Mouse (Mus musculus): ENCODE results near the gene Cdh15. TPM values are rescaled to one million over a fixed set of nuclear protein-coding genes. Genes with fewer than 3 reads are reported as not detected.

The Cdh15 gene
- polyA plus RNA-seq (2012; rRNA removed; ENCODE audit: low replicate concordance) = 2.4 TPM in 1 of 2 replicates, not detected in the other

DNA sequence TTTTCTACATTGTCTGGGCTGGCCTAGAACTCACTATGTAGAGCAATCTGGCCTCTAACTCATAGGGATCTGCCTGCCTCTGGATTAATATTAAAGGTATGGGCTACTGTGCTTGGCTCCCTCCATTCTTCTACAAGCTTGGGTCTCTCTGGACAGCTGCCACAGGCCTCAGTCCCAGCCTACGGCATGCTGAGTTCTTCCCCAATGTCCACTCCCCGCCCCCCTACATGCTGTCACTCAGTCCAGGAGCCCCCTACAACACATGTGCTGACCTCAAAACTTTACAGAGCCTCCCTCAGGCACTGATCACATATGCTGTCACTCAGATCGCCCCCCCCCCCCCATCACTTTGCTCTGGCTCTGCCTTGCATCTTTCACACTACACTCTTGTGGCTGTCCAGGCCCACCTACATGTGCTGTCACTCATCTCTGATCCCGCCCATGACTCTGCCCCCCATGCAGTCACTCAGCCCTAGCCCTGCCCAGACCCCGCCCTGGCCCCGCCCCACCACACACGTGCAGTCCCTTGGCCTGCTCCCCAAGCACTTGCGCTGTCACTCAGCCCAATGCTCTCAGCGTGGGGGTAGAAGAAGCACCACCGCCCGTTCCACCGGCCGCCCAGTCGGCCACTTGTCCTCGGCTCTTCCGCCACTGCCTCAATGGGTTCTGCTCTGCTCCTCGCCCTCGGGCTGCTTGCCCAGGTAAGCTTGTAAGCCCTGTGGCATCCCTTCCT is at the start of gene Cdh15:
Gene Cdh15 (plus strand): TSS at position 138 of the 733 bp plus-strand sequence.

Other genes starting within 250 kb of the Cdh15 start
- gene Galns, start 236.5 kb upstream of the Cdh15 start, polyA plus RNA-seq (2012; rRNA removed; ENCODE audit: low replicate concordance) = 14.4 and 14.9 TPM in 2 replicates
- gene Trappc2l, start 236.3 kb upstream of the Cdh15 start, polyA plus RNA-seq (2012; rRNA removed; ENCODE audit: low replicate concordance) = 120 and 189 TPM in 2 replicates
- gene Pabpn1l, start 225.2 kb upstream of the Cdh15 start, polyA plus RNA-seq (2012; rRNA removed; ENCODE audit: low replicate concordance) = not detected in 2 replicates
- gene Cbfa2t3, start 148.9 kb upstream of the Cdh15 start, polyA plus RNA-seq (2012; rRNA removed; ENCODE audit: low replicate concordance) = 15.8 and 24.7 TPM in 2 replicates
- gene Acsf3, start 72.5 kb upstream of the Cdh15 start, polyA plus RNA-seq (2012; rRNA removed; ENCODE audit: low replicate concordance) = 34.4 and 36.2 TPM in 2 replicates
- gene Ankrd11, start 194.3 kb downstream of the Cdh15 start, polyA plus RNA-seq (2012; rRNA removed; ENCODE audit: low replicate concordance) = 49.8 and 63.0 TPM in 2 replicates
- gene Spg7, start 215.0 kb downstream of the Cdh15 start, polyA plus RNA-seq (2012; rRNA removed; ENCODE audit: low replicate concordance) = 92.9 and 140 TPM in 2 replicates